Mouse (Mus musculus): ENCODE measurements around the gene Hipk2. TPM values are rescaled to one million over a fixed set of nuclear protein-coding genes. Genes with fewer than 3 reads are reported as not detected.

The Hipk2 gene
- polyA plus RNA-seq, 1 experiment from 2014 or later = 20.4 TPM

DNA sequence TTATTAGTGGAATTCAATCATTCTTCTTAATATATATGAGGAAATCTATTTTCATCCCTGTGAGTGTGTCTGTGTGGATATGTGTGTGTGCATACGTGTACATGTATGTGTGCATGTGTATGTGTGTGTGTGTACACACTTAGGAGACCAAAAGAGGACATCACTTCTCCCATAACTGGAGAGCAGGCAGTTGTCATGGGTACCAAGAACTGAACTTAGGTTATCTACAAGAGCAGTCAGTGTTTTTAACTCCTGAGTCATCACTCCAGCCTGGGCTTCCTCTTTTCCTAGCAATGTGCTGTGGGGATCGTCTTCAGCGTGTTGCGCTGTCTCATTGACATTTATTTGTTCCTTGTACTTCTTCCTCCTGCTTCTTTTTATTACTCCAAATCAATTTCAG is 24.1 kb upstream of the Hipk2 start:
- no peaks in the 10 kb centered on the region for H3K36me3 ChIP-seq (ENCODE audit: insufficient read depth, low read length)
- no peak for ATAC-seq (replicated peaks; ENCODE audit: low FRiP score, low read depth)
- no peak overlapping the region for H3K27ac ChIP-seq
- no peaks in the 10 kb centered on the region for H3K27me3 ChIP-seq (ENCODE audit: insufficient read depth, low read length)
- H3K4me1 ChIP-seq (replicated peaks; ENCODE audit: insufficient read depth, low read length) = peaks cover 4% of the 10 kb centered on the region; the same call in 1 of the 2 replicates
- DNase-seq (ENCODE audit: low spot score) = no peak
- WGBS = 87% methylated on average over 4 of the region's 4 CpGs
- H3K4me3 ChIP-seq (replicated peaks; ENCODE audit: low read depth, low read length) = no peak overlapping the region
- no peak overlapping the region for H3K9ac ChIP-seq (ENCODE audit: low read depth, low read length)
- no peak for TF ChIP-seq CTCF (IDR thresholded peaks at IDR 0.05; ENCODE audit: low read depth)
- H3K9me3 ChIP-seq (replicated peaks; ENCODE audit: low read length) = no peaks in the 10 kb centered on the region
- H3K4me2 ChIP-seq (ENCODE audit: low read length) = no peak overlapping the region

DNA sequence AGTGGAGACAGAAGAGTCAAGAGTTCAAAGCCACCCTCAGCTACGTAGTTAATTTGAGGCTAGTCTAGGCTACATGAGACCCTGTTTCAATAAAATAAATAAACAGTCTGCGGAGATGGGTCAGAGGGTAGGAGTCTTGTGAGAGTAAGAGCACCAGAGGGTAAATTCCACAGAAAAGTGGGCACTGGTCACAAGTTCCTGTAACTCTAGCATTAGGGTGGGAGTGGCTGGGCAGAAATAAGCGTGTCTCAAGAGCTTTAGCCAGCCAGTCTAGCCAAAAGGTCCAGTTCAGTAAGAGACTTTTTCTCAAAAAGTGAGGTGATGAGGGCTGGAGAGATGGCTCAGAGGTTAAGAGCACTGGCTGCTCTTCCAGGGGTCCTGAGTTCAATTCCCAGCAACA is 17.6 kb upstream of the Hipk2 start:
- Histone ChIP-seq H3K9ac (ENCODE audit: low read depth, low read length) (no peak overlapping the region), H3K4me1 (replicated peaks; ENCODE audit: insufficient read depth, low read length) (peaks cover 4% of the 10 kb centered on the region; the same call in 1 of the 2 replicates), H3K27ac (no peak overlapping the region), H3K4me3 (replicated peaks; ENCODE audit: low read depth, low read length) (no peak overlapping the region), H3K27me3 (ENCODE audit: insufficient read depth, low read length) (no peaks in the 10 kb centered on the region), H3K9me3 (replicated peaks; ENCODE audit: low read length) (no peaks in the 10 kb centered on the region), H3K36me3 (ENCODE audit: insufficient read depth, low read length) (no peaks in the 10 kb centered on the region), H3K4me2 (ENCODE audit: low read length) (no peak overlapping the region)
- DNase-seq (ENCODE audit: low spot score) (peak; percentile 63), ATAC-seq (replicated peaks; ENCODE audit: low FRiP score, low read depth) (no peak)
- no peak for TF ChIP-seq CTCF (IDR thresholded peaks at IDR 0.05; ENCODE audit: low read depth)
- WGBS = 35% methylated on average over 3 of the region's 3 CpGs

DNA sequence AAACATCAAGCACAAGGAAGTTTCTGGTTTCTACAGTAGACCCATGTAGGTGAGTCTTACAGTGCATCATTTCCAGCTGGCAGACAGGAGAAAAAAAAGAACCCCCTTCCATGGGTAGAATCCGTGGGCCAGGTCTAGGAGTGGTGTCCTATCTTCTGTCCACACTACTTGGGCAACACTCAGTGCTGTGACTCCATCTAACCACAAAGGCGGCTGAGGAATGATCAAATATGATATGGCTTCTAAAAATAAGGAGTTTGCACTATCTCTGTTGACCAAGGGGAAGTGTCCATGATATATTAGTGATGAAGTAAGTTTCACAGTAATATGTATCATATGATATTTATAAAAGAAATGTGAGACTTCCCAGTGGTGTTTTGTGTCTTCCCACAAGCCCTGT is 16.1 kb upstream of the Hipk2 start:
- no peaks in the 10 kb centered on the region for H3K27me3 ChIP-seq (ENCODE audit: insufficient read depth, low read length)
- H3K4me3 ChIP-seq (replicated peaks; ENCODE audit: low read depth, low read length) = no peak overlapping the region
- no peaks in the 10 kb centered on the region for H3K36me3 ChIP-seq (ENCODE audit: insufficient read depth, low read length)
- no peak for TF ChIP-seq CTCF (IDR thresholded peaks at IDR 0.05; ENCODE audit: low read depth)
- DNase-seq (ENCODE audit: low spot score) (no peak), ATAC-seq (replicated peaks; ENCODE audit: low FRiP score, low read depth) (no peak)
- H3K9me3 ChIP-seq (replicated peaks; ENCODE audit: low read length) = no peaks in the 10 kb centered on the region
- H3K4me1 ChIP-seq (replicated peaks; ENCODE audit: insufficient read depth, low read length) = 0 out of 2 replicates have a peak, but pooled peaks cover 4% of the 10 kb centered on the region
- H3K27ac ChIP-seq = no peak overlapping the region
- no peak overlapping the region for H3K4me2 ChIP-seq (ENCODE audit: low read length)
- no peak overlapping the region for H3K9ac ChIP-seq (ENCODE audit: low read depth, low read length)
- 69% methylated on average over 2 of the region's 2 CpGs for WGBS

DNA sequence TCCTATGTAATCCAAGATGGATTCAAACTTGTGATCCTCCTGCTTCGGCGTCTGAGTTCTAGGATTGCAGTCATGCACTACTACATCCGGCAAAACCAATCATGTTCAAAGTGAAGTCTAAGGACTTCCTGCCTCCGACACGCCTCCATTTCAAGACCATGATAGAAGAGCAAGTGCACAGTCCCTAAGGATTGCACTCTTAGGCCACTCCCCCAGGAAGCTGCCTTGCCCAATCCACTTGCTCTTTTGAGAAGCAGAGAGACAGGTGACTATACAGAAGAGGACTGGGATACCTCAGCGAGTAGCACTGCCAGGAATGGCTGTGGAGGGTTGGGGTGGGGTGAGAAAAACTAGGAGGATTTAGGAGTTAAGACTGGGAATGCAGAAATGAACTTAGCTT is 13.2 kb upstream of the Hipk2 start:
- Histone ChIP-seq H3K36me3 (ENCODE audit: insufficient read depth, low read length) (no peaks in the 10 kb centered on the region), H3K4me1 (replicated peaks; ENCODE audit: insufficient read depth, low read length) (no peaks in the 10 kb centered on the region), H3K27me3 (ENCODE audit: insufficient read depth, low read length) (no peaks in the 10 kb centered on the region), H3K4me2 (ENCODE audit: low read length) (no peak overlapping the region), H3K9ac (ENCODE audit: low read depth, low read length) (no peak overlapping the region), H3K4me3 (replicated peaks; ENCODE audit: low read depth, low read length) (no peak overlapping the region), H3K9me3 (replicated peaks; ENCODE audit: low read length) (no peaks in the 10 kb centered on the region), H3K27ac (no peak overlapping the region)
- no peak for TF ChIP-seq CTCF (IDR thresholded peaks at IDR 0.05; ENCODE audit: low read depth)
- WGBS = 61% methylated on average over 6 of the region's 6 CpGs
- no peak for ATAC-seq (replicated peaks; ENCODE audit: low FRiP score, low read depth)
- DNase-seq (ENCODE audit: low spot score) = no peak

DNA sequence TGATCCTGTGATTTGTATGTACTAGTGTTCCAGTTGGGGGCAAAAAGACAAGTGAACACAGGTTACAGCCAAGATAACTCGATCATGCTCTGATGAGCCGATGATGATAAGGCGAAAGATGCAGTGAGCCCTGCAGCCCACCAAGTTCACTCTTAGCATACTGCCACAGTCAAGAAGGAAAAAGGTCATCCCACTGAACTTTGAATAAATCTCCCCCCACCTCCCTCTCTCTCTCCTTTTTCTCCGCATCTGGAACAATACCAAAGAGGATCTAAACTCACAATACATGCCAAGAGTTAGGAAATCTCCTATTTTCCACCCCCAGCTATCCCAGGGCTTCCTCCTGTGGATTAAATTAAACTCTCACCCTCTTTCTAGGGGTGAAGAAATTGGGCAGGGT is 11.5 kb upstream of the Hipk2 start:
- ATAC-seq (replicated peaks; ENCODE audit: low FRiP score, low read depth) (no peak), DNase-seq (ENCODE audit: low spot score) (no peak)
- no peaks in the 10 kb centered on the region for H3K36me3 ChIP-seq (ENCODE audit: insufficient read depth, low read length)
- no peak overlapping the region for H3K27ac ChIP-seq
- H3K27me3 ChIP-seq (ENCODE audit: insufficient read depth, low read length) = no peaks in the 10 kb centered on the region
- H3K9me3 ChIP-seq (replicated peaks; ENCODE audit: low read length) = no peaks in the 10 kb centered on the region
- no peak for TF ChIP-seq CTCF (IDR thresholded peaks at IDR 0.05; ENCODE audit: low read depth)
- H3K4me3 ChIP-seq (replicated peaks; ENCODE audit: low read depth, low read length) = no peak overlapping the region
- no peaks in the 10 kb centered on the region for H3K4me1 ChIP-seq (replicated peaks; ENCODE audit: insufficient read depth, low read length)
- WGBS = 76% methylated on average over 4 of the region's 4 CpGs
- no peak overlapping the region for H3K9ac ChIP-seq (ENCODE audit: low read depth, low read length)
- H3K4me2 ChIP-seq (ENCODE audit: low read length) = no peak overlapping the region

DNA sequence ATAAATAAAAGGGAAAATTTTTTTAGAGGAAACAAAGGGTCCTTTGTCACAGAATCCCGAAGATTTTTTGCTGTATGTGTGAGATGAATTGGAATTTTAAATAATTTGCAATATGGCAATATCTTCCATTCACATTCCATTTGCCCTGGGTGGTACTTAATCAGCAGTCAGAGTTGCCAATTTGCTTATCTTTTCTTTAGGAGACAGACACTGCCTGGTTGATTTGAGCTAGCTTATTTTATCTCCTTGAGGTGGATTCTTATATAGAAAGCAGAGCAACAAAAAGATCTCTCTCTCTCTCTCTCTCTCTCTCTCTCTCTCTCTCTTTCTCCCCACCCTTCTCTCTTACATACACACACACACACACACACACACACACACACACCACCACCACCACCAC is 9.2 kb upstream of the Hipk2 start:
- DNase-seq (ENCODE audit: low spot score) = no peak
- no peak for ATAC-seq (replicated peaks; ENCODE audit: low FRiP score, low read depth)
- TF ChIP-seq CTCF (IDR thresholded peaks at IDR 0.05; ENCODE audit: low read depth) = no peak
- Histone ChIP-seq H3K27ac (no peak overlapping the region), H3K4me1 (replicated peaks; ENCODE audit: insufficient read depth, low read length) (no peaks in the 10 kb centered on the region), H3K9me3 (replicated peaks; ENCODE audit: low read length) (no peaks in the 10 kb centered on the region), H3K4me3 (replicated peaks; ENCODE audit: low read depth, low read length) (no peak overlapping the region), H3K27me3 (ENCODE audit: insufficient read depth, low read length) (no peaks in the 10 kb centered on the region), H3K4me2 (ENCODE audit: low read length) (no peak overlapping the region), H3K36me3 (ENCODE audit: insufficient read depth, low read length) (no peaks in the 10 kb centered on the region), H3K9ac (ENCODE audit: low read depth, low read length) (no peak overlapping the region)
- WGBS = 76% methylated on average over 1 of the region's 1 CpGs

DNA sequence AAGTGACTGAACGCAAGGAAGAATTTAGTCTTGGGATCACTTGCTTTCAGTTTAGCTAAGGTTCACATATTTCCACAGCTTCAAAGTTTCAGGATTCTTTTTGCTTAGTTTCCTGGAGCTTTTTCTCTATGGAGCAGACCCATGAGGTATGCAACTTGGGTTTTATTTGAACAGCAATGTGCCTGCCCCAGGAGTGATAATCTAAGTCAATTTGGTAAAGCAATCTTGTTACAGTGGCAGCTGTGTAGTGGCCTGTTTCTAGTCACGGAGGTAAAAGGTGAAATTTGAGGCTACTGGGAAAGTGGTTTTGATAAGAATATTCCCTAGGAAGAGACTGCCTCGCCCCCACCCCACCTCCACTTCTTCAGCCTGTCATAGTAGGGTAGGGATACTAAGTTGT is 8.5 kb upstream of the Hipk2 start:
- Histone ChIP-seq H3K9me3 (replicated peaks; ENCODE audit: low read length) (no peaks in the 10 kb centered on the region), H3K27me3 (ENCODE audit: insufficient read depth, low read length) (no peaks in the 10 kb centered on the region), H3K4me3 (replicated peaks; ENCODE audit: low read depth, low read length) (no peak overlapping the region), H3K27ac (no peak overlapping the region), H3K9ac (ENCODE audit: low read depth, low read length) (no peak overlapping the region), H3K4me1 (replicated peaks; ENCODE audit: insufficient read depth, low read length) (no peaks in the 10 kb centered on the region), H3K4me2 (ENCODE audit: low read length) (no peak overlapping the region), H3K36me3 (ENCODE audit: insufficient read depth, low read length) (no peaks in the 10 kb centered on the region)
- DNase-seq (ENCODE audit: low spot score) (no peak), ATAC-seq (replicated peaks; ENCODE audit: low FRiP score, low read depth) (no peak)
- 71% methylated on average over 3 of the region's 3 CpGs for WGBS
- TF ChIP-seq CTCF (IDR thresholded peaks at IDR 0.05; ENCODE audit: low read depth) = no peak
